Mouse (Mus musculus) neural tube, embryonic 13.5 days (tissue): ENCODE results near the gene Kcna1. TPM values are rescaled to one million over a fixed set of nuclear protein-coding genes. Genes with fewer than 3 reads are reported as not detected.
A peak's percentile ranks its signal among the peaks of the same experiment; 100 is the strongest.

Experiments used
- ATAC-seq: fragments of 200-750 bp; cut with Nextera tagmentation; 2 replicates; pipeline ENCODE4 v1.8.0; 2017; ENCODE audit warnings: low read depth, mild to moderate bottlenecking, moderate TSS enrichment, moderate library complexity
- H3K27ac ChIP-seq: fragments of 300-500 bp; sonication (generic); replicated peaks from 2 replicates; pipeline ENCODE4 v1.5.1; 2015; ENCODE audit warnings: moderate library complexity, mild to moderate bottlenecking, inconsistent platforms
- H3K27me3 ChIP-seq: fragments of 300-500 bp; sonication (generic); 2 replicates; pipeline ENCODE4 v1.6.1; 2015; ENCODE audit warnings: mild to moderate bottlenecking, inconsistent platforms
- H3K36me3 ChIP-seq: fragments of 300-500 bp; sonication (generic); 2 replicates; pipeline ENCODE4 v1.6.1; 2015; ENCODE audit warnings: mild to moderate bottlenecking, inconsistent platforms
- H3K4me1 ChIP-seq: fragments of 300-500 bp; sonication (generic); replicated peaks from 2 replicates; pipeline ENCODE4 v1.6.1; 2015; ENCODE audit warnings: inconsistent platforms
- H3K4me2 ChIP-seq: fragments of 300-500 bp; sonication (generic); 2 replicates; pipeline ENCODE4 v1.6.1; 2015; ENCODE audit warnings: inconsistent platforms, mild to moderate bottlenecking, moderate library complexity
- H3K4me3 ChIP-seq: fragments of 300-500 bp; sonication (generic); 2 replicates; pipeline ENCODE4 v1.5.1; 2015; ENCODE audit warnings: mild to moderate bottlenecking, inconsistent platforms
- H3K9ac ChIP-seq: fragments of 300-500 bp; sonication (generic); 2 replicates; pipeline ENCODE4 v1.6.1; 2015; ENCODE audit warnings: moderate library complexity, mild to moderate bottlenecking, inconsistent platforms
- H3K9me3 ChIP-seq: fragments of 300-500 bp; sonication (generic); 2 replicates; pipeline ENCODE4 v1.6.1; 2016; ENCODE audit warnings: inconsistent platforms
- WGBS: fragments of 180-500 bp; shearing (Covaris S2); methylation state at CpG from one replicate; pipeline ENCODE4 v1.1.7; 2015; 5-methylcytosine and 5-hydroxymethylcytosine counted together
- polyA plus RNA-seq: library from polyadenylated mRNA; unstranded; fragments of >200 nt; fragmentation: Nextera tagmentation; extraction: Ambion mirVana; gene quantifications from 2 replicates; pipeline ENCODE4 v1.2.1, GENCODE M21; 2015

Gene Kcna1
- polyA plus RNA-seq: 4.5 and 5.6 TPM in 2 replicates

GRCm38 (mm10) chr6:126646381-126646780 is at the start of gene Kcna1:
TSS of gene Kcna1 (minus strand) at chr6:126646384.
- Histone ChIP-seq H3K4me3 (peak within 1 kb of the TSS; percentile 52), H3K4me2 (peak within 1 kb of the TSS; percentile 97), H3K9ac (peak within 1 kb of the TSS; percentile 67), H3K4me1 (peaks cover 36% of the 10 kb centered on the region), H3K27me3 (peaks cover 52% of the 10 kb centered on the region), H3K27ac (peak within 1 kb of the TSS; percentile 61), H3K36me3 (no peaks in the 10 kb centered on the region), H3K9me3 (no peaks in the 10 kb centered on the region)
- WGBS: 35% methylated on average over 8 of the region's 8 CpGs
- ATAC-seq: no peak

- no peak overlapping the region for H3K4me2 ChIP-seq
- no peak overlapping the region for H3K4me3 ChIP-seq
- 84% methylated on average over 4 of the region's 4 CpGs for WGBS
- no peaks in the 10 kb centered on the region for H3K27me3 ChIP-seq
- H3K27ac ChIP-seq: no peak overlapping the region
- ATAC-seq: no peak
- H3K36me3 ChIP-seq: no peaks in the 10 kb centered on the region
- H3K9ac ChIP-seq: no peak overlapping the region
- no peaks in the 10 kb centered on the region for H3K9me3 ChIP-seq
- H3K4me1 ChIP-seq: no peaks in the 10 kb centered on the region
Measured at GRCm38 (mm10) chr6:126687120-126687519, 40.9 kb upstream of the Kcna1 start.

- H3K4me2 ChIP-seq: no peak overlapping the region
Measured at GRCm38 (mm10) chr6:126685135-126685534, 39.0 kb upstream of the Kcna1 start.

GRCm38 (mm10) chr6:126678961-126679360 is 32.8 kb upstream of the Kcna1 start:
- Histone ChIP-seq H3K9ac (no peak overlapping the region), H3K4me2 (no peak overlapping the region), H3K36me3 (no peaks in the 10 kb centered on the region), H3K27ac (no peak overlapping the region), H3K27me3 (no peaks in the 10 kb centered on the region), H3K4me1 (no peaks in the 10 kb centered on the region), H3K9me3 (no peaks in the 10 kb centered on the region), H3K4me3 (no peak overlapping the region)
- no peak for ATAC-seq
- WGBS: 70% methylated on average over 7 of the region's 7 CpGs

More at GRCm38 (mm10) chr6:126685135-126685534, 39.0 kb upstream of the Kcna1 start:
- ATAC-seq: no peak
- 73% methylated on average over 3 of the region's 3 CpGs for WGBS
- H3K27ac ChIP-seq: no peak overlapping the region
- no peaks in the 10 kb centered on the region for H3K4me1 ChIP-seq
- no peaks in the 10 kb centered on the region for H3K9me3 ChIP-seq
- H3K36me3 ChIP-seq: no peaks in the 10 kb centered on the region
- H3K9ac ChIP-seq: no peak overlapping the region
- no peak overlapping the region for H3K4me3 ChIP-seq
- no peaks in the 10 kb centered on the region for H3K27me3 ChIP-seq

GRCm38 (mm10) chr6:126667001-126667400 is 20.8 kb upstream of the Kcna1 start:
- Histone ChIP-seq H3K27me3 (0 out of 2 replicates have a peak, but pooled peaks cover 4% of the 10 kb centered on the region), H3K27ac (no peak overlapping the region), H3K4me1 (no peaks in the 10 kb centered on the region), H3K4me3 (no peak overlapping the region), H3K4me2 (no peak overlapping the region), H3K36me3 (no peaks in the 10 kb centered on the region), H3K9me3 (no peaks in the 10 kb centered on the region), H3K9ac (no peak overlapping the region)
- WGBS: 95% methylated on average over 5 of the region's 5 CpGs
- no peak for ATAC-seq

DNA sequence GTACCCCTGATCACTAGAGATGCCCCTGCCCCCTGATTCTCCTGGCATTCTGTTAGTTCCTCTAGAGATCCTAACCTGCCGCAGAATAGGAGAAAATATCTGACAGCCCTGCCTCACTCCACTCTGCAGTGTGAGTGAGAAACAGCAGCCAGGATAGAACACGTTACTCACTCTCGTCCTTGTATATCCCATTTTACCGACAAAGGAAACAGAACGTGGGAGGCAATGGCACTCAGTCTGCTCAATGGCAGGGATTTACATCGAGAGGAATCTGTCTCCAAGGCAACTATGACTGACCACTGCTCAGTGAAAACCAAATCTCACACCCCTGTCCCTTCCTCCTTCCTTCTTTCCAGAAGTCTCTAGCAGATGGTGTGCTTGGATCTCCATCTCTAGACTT is 19.9 kb upstream of the Kcna1 start:
- Histone ChIP-seq H3K4me2 (no peak overlapping the region), H3K9ac (no peak overlapping the region), H3K36me3 (no peaks in the 10 kb centered on the region), H3K4me3 (no peak overlapping the region), H3K27me3 (0 out of 2 replicates have a peak, but pooled peaks cover 4% of the 10 kb centered on the region), H3K4me1 (no peaks in the 10 kb centered on the region), H3K27ac (no peak overlapping the region), H3K9me3 (no peaks in the 10 kb centered on the region)
- 60% methylated on average over 6 of the region's 6 CpGs for WGBS
- ATAC-seq: no peak

DNA sequence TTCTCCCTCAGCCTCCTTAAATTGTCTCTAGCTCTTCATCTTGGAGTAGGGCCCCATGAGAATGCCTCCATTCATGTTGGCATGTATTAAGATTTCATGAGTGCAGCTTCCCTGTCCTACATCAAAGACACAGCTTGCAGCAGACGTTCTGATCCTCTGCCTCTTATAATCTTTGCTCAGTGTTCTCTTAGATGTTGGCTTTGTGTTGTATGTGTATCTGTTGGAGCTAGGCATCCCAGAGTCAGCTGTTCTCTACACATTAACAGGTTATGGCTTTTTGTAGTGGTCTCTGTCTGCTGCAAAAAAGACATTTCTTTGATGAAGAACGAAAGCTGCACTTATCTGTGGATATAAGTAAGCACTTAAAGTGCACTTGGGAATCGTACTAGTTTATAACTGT is 18.4 kb upstream of the Kcna1 start:
- WGBS: 61% methylated on average over 3 of the region's 3 CpGs
- Histone ChIP-seq H3K4me2 (no peak overlapping the region), H3K4me1 (no peaks in the 10 kb centered on the region), H3K4me3 (no peak overlapping the region), H3K36me3 (no peaks in the 10 kb centered on the region), H3K27me3 (0 out of 2 replicates have a peak, but pooled peaks cover 4% of the 10 kb centered on the region), H3K9me3 (no peaks in the 10 kb centered on the region), H3K27ac (no peak overlapping the region), H3K9ac (no peak overlapping the region)
- no peak for ATAC-seq

- H3K27me3 ChIP-seq: no peaks in the 10 kb centered on the region
- no peaks in the 10 kb centered on the region for H3K4me1 ChIP-seq
- H3K27ac ChIP-seq: no peak overlapping the region
- no peak overlapping the region for H3K4me3 ChIP-seq
- H3K9ac ChIP-seq: no peak overlapping the region
- no peak for ATAC-seq
- no peaks in the 10 kb centered on the region for H3K36me3 ChIP-seq
- H3K4me2 ChIP-seq: no peak overlapping the region
- WGBS: 76% methylated on average over 2 of the region's 2 CpGs
- H3K9me3 ChIP-seq: no peaks in the 10 kb centered on the region
Measured at GRCm38 (mm10) chr6:126657646-126658394, 11.6 kb upstream of the Kcna1 start.

GRCm38 (mm10) chr6:126653561-126653960 is 7.4 kb upstream of the Kcna1 start:
- no peaks in the 10 kb centered on the region for H3K36me3 ChIP-seq
- no peaks in the 10 kb centered on the region for H3K9me3 ChIP-seq
- 85% methylated on average over 7 of the region's 7 CpGs for WGBS
- no peaks in the 10 kb centered on the region for H3K27me3 ChIP-seq
- no peak overlapping the region for H3K4me3 ChIP-seq
- no peak overlapping the region for H3K9ac ChIP-seq
- no peak for ATAC-seq
- no peak overlapping the region for H3K4me2 ChIP-seq
- H3K4me1 ChIP-seq: no peaks in the 10 kb centered on the region
- no peak overlapping the region for H3K27ac ChIP-seq

- peak overlapping the region; percentile 61 for H3K27ac ChIP-seq
- H3K36me3 ChIP-seq: no peaks in the 10 kb centered on the region
- ATAC-seq: peak; percentile 91
- H3K4me1 ChIP-seq: peaks cover 36% of the 10 kb centered on the region
- peak overlapping the region; percentile 97 for H3K4me2 ChIP-seq
- peaks cover 57% of the 10 kb centered on the region for H3K27me3 ChIP-seq
- peak overlapping the region; percentile 67 for H3K9ac ChIP-seq
- WGBS: 1% methylated on average over 27 of the region's 27 CpGs
- peak overlapping the region; percentile 52 for H3K4me3 ChIP-seq
- H3K9me3 ChIP-seq: no peaks in the 10 kb centered on the region
Measured at GRCm38 (mm10) chr6:126645644-126646358, 383 bp downstream of the Kcna1 start.

DNA sequence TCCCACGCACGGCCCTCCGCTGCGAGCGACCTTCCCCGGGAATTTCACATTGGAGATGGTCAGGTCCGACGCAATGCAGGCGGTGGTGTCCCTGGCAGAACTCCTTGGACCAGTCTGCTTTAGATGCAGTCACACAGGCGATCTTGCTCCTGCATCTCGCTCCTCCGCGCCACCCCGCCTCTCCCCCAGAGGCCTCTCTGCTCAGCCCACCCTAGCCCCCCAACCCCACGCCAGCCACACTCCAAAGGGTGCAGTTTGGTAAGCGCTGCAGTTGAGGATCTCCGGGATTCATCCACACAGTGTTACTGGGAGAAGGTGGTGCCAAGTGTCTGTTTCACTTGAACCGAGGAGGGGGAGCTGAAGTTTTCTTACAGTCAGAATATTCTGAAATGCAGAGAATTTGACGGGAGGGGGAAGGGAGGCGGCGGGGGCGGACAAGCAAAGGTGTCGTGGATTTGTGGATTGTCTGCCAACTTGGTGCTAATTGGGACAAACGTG is 1.1 kb downstream of the Kcna1 start:
- WGBS: under 1% methylated on average over 24 of the region's 24 CpGs
- H3K27me3 ChIP-seq: peaks cover 60% of the 10 kb centered on the region
- H3K27ac ChIP-seq: peak overlapping the region; percentile 61
- peak; percentile 74 for ATAC-seq
- H3K4me2 ChIP-seq: peak overlapping the region; percentile 97
- H3K4me3 ChIP-seq: peak overlapping the region; percentile 52
- H3K9me3 ChIP-seq: no peaks in the 10 kb centered on the region
- peak overlapping the region; percentile 67 for H3K9ac ChIP-seq
- H3K36me3 ChIP-seq: no peaks in the 10 kb centered on the region
- peaks cover 36% of the 10 kb centered on the region for H3K4me1 ChIP-seq
